Mouse (Mus musculus) thymus, postnatal 14 days (tissue): ENCODE measurements at regions not wholly inside any gene's neighbourhood (a gene's known extent, or its start where the extent isn't known, plus 50 kb on each side); places are given as distances from the start of the nearest gene placed in this dataset.
"Not testable (repeated sequence)": the region's sequence is repeated elsewhere in the genome, so short reads cannot be mapped to it uniquely, and the experiment has no call there.

ENCODE experiments used
- DNase-seq: peaks from one replicate; pipeline ENCODE4 v3.0.0; 2021

DNA sequence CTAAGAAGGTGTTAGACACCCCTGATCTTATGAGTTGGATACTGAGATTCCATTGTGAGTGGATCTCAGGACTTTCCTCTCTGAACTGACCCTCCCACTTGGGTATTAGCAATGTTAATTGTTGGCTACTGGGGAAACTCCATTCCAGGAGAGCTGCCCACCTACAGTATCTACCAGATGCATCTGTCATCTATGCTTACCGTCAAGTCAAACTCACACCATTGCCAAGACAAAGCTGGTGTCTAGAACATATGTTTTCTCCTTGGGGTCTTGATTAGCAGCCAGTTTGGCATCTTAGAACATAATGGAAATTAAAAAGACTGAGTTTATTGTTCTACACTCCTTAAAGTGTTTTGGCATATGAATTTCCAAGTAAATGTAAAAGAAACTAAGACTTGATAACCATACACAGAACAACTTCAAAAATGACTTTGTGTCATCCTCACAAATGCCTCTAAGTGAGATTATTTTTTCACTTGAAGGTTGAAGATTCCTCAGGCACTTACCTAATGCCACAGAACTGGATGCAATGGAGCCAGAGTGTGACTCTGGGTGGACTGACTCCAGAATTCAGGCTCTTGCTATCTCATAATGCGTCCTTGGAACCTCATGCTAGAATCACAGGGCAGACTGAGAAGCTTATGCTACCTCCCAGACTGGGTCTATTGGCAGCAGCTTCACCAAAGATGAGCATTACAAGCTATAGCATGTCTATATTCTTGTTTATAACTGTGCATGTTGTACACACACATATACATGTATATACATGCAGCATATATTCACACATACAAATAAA lies 107.5 kb upstream of the Rnf152 start:
- DNase-seq: no peak

DNA sequence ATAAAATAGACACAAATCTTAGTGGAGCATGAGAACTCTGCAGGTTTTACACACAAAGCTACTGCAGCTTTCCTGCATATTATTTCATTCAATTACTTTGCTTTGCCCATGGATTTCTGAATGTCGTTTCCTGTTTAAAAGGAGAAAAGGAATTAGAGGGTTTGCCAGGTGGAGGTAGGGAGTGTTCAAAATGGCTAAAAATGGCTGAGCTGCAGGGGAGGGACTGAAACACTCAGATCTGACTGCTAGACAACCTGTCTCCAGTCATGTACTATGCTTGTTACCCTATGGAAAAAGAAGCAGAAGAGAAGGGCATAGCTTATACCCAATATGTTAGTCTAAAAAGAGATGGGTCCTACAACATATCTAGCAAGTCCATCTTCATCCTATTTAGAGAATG lies 106.2 kb upstream of the Rnf152 start:
- no peak for DNase-seq

DNA sequence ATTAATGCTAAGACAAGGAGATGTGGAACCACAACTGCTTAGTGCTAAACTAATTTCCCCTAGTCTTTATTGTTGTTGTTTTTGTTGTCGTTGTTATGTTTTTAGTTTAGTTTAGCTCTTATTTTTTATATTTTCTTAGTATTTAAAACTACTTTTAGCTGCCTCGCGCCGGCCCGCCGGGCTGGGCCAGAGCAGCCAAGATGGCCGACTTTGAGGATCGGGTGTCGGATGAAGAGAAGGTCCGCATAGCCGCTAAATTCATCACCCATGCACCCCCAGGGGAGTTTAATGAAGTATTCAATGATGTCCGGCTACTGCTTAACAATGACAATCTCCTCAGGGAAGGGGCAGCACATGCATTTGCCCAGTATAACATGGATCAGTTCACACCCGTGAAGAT lies 99.3 kb upstream of the Rnf152 start:
- DNase-seq: not testable (repeated sequence)

DNA sequence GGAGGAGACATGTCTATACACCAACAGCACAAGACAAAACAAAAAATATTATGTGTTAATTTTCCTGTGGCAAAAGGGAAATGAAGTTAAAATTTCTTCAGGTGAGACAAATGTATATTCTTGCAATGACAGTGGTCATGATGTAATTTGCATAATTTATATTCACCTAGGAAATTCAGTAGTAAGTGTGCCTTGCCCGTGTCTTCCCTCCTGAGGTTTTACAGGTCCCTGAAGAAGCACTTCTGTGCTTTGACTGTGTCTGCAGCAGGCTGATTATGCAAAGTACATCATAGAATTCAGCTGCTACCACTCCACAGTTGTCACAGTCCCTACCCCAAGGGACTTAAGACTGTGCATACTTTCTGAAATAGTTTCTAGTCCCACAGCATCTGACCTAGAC lies 98.2 kb upstream of the Rnf152 start:
- DNase-seq: no peak

DNA sequence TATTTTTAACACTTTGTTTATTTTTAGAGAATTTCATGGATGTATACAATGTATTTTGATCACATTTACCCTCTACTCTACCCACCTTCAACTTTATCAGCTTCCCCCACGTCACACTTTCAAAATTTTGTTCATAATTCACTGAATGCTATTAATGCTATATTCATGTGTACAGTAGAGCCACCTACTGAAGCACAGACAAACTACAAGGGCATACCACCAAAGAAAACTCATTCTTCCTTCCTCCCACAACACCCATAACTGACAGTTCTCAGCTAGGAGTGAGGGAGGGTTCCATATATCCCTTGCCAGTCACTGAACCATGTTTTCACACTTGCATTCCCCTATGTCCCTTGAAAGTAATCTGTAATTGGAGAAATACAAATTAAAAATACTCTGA lies 89.7 kb upstream of the Rnf152 start:
- DNase-seq: no peak

DNA sequence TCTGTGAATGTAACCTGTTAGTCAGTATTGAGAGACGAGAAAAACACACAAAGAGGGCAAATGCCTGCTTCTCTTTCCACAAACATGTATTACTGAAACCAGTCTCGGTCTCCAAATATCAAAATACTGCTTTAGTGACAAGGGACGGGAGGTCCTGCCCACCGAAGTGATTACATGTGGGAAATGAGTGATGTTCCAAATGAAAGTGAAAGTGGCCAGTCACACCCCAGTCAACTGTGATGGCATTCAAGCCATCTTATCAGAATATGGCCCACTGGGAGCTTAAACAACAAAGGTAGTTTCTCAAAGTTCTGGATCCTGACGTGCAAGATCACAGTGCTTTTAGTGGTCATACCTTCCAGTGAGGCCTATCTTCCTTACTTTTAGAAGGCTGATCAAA lies 87.0 kb upstream of the Rnf152 start:
- DNase-seq: no peak

DNA sequence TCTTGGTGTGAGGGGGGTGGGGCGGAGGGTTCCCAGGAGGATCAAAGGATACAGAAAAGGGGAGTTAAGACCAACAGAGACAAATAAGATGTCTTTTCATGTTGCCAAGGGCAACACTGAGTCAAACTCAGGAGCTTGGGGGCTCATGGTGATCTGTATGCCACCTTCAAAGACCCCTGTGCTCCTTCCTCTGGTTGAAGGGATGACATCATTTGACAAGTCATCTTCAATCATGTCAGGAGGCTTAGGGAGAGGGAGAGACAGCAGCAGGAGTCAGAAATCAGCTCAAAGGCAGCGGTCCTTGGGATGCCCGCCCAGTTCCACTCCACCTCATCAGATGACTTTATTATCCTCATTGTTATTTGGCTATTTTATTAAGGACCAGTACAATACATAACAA lies 83.8 kb upstream of the Rnf152 start:
- no peak for DNase-seq

DNA sequence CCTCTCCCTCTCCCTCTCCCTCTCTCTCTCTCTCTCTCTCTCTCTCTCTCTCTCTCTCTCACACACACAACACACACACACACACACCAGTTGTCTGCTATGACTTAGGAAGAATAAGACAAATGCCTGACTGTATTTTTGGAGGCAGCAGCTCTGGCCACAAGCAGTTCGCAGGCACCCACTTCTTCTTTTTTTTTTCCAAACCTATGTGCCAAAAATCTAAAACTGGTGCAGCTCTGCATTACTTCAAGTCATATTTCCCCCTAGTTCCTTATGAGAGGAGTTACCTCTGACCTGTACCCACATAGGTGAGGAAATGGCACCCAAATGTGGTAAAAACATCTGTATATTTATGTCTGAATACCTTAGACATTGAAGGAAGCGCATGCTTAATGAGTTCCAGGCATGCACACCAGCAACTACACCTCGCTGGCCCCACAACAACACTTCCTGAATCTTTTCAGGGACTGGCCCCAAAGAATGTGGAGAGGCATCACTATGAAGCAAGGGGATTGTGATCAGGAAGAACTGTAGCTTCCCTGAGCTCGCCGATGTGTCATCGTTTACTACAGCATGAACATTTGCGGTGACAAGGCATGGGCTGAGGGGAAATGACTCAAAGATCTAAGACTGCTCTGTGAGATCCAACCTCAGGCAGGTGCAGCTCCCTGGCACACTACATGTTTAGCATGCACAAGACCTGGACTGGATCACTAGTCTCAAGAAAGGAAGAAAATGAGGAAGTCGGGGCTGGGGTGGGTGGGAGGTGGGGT lies 78.3 kb upstream of the Rnf152 start:
- DNase-seq: peak; percentile 48

DNA sequence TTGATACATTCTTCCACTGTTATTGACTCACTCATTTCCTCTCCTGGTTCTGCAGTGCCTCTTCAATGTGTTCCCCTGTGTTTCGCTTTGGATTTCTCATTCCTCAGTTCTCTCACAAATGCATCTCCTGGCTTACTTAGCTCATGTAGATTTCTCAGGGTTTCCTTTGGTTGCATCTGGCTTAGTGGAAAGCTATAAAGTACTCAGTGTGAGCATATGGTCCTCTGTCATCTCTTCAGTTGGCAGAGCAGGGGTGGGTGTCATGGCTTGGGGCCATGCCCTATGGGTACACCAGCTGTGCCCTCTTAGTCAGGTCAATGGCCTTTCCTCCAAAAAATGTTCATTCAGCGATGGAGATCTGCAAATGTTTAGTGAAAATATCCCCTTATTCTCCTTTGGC lies 77.4 kb upstream of the Rnf152 start:
- DNase-seq: no peak

DNA sequence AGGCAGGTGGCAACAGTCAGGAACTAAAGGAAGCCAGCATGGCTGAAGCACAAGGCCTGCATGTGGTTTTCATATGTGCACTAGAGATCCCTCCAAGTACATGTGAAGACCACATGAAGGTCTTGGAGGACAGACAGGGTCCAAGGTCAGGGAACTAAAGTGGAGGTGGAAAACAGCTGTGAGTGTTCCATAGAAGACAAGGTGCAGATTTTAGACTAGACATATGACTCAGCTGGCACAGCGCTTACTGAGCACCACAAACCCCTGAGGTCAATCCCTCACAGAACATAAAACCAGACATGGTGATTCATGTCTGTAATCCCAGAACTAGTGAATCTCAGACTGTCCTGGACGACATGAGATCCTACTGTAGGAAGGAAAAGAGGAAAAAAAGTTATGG lies 75.3 kb upstream of the Rnf152 start:
- DNase-seq: no peak

DNA sequence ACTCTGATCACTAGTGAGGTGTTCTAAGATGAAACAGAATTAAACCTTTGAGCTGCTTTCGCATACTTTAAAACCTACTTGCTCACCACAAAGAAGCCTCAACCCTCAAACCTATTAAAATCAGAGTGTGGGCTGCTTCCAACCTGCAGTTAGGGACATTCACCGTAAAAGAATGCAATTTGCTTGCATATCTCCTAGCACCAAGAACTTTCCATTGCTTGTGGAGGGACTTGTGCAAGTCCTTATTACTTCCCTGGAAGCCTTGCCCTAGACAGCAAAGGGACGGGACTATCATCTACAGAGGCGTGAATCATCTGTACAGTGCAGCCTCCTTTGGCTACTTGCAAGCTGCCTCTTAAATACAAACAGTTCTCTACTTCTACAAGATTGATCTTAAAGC lies 74.2 kb upstream of the Rnf152 start:
- DNase-seq: no peak

DNA sequence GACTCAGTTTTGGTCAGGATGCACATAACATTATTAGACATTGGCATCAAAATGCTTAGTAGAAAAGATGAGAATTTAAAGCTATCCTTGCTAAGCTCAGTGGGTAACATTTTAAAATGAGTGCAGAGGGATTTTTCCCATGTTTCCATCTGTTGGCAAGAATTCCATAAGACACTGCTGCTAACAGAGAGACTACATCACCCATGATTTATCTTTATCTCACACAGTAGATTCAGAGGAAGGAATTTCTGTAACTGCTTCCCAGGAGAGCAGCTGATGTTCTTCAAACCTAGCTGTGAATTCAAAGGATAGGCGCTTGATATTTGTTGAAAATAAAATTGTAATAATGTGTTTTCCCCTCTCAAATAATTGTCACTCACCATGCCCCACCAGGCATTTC lies 71.7 kb upstream of the Rnf152 start:
- no peak for DNase-seq

DNA sequence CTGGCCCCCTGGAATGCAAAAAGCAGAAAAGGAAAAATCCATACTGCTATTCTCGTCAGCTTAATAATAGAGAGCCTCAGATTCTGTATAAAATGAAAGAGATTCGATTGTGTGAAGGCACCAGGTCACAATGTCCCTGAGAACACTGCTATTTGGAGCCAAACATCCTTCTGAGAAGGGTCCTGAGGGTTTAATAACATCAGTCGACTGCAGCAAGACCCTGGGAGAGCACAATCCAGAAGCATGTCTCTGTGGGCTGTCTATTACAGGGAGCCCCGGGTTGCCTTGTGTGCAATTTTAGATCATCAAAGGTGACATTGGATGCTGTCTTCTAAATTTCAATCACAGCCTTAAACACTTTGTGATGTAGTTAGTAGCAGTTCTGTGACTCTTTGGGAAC lies 69.6 kb upstream of the Rnf152 start:
- no peak for DNase-seq

DNA sequence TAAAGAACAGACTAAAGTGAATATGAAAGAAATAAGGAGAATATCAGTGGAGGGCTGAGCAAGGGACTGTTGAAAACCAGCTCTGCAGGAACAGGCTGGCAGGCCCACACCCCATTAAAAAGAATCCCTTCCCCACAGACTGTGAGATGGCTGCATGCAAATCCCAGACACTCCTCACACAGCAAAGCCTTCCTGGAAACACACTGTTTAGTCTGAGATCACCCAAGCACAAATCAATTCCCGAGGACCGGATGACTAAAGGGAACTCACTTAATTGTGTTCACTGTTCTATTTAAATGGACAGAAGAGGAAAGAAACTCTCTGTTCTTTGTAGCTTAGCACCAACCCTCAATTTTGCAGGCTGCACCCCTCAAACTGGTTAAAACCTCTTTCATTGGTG lies 66.9 kb upstream of the Rnf152 start:
- DNase-seq: no peak

DNA sequence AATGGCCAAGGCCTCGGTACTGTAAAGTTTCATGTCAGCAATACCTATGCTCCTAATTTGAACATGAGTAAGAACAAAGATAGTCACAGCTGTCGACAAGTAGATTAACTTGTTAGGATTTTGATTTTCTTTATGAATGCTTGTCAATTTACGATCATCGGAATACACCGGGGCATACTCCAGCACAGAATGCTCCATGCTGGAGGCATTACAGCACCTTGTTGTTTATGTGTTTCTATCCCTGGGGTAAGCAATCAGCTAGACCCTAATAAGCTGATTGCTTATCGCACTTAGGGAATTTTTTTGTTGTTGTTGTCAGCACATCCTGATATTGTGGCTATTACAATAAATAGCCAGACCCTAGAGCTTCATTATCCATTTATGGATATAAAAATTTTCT lies 66.4 kb upstream of the Rnf152 start:
- DNase-seq: no peak

DNA sequence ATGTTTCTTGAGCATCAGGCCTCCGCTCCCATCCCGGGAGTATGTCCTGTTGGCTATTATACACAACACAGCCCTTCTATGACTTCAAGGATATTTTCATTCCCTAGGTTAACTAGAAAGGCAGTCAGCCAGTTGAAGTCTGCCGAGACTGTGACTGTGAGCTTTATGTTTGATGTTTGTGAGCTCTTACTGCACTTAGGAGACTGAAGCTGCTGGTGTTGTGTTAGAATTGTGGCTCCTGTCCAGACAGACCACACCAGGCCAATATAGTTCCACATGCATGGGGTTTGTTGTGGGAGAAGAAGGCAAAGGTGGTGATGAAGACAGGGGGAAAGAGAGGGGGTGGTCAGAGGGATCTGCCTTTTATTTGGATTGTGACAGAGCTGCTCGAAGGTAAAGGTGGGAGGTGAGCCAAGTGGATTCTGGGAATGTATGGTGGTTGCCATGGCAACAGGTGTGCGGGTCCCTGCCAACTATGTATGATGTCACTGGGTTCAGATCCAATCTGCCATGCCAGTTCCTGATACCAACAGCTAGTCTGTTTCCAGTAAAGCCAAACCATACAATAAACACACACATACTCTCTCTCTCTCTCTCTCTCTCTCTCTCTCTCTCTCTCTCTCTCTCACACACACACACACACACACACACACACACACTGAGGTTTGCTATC lies 64.0 kb upstream of the Rnf152 start:
- DNase-seq: no peak
